In genomic region chr3:152345732-152346632, GRCm38 (mm10) we compare ENCODE assay signal across 8 mouse cellular contexts. TPM values are rescaled to one million over a fixed set of nuclear protein-coding genes. Genes with fewer than 3 reads are reported as not detected.
DNase-seq lines count a peak whose midpoint lies in the region; ATAC-seq lines count a peak whose summit lies in the region.

Gene Usp33 (plus strand): TSS chr3:152346478.

- H3K9ac ChIP-seq in heart, embryonic 13.5 days = peak within 1 kb of the TSS; percentile 97
- peak within 1 kb of the TSS; percentile 86 for H3K9ac ChIP-seq in liver, embryonic 12.5 days
- H3K9ac ChIP-seq in stomach, embryonic 15.5 days = peak within 1 kb of the TSS; percentile 86

- H3K4me1 ChIP-seq in heart, embryonic 13.5 days = peaks cover 36% of the 10 kb centered on the region
- peaks cover 51% of the 10 kb centered on the region for H3K4me1 ChIP-seq in liver, embryonic 12.5 days
- H3K4me1 ChIP-seq in stomach, embryonic 15.5 days = peaks cover 8% of the 10 kb centered on the region; the same call in 1 of the 2 replicates

- H3K4me3 ChIP-seq in heart, embryonic 13.5 days = peak within 1 kb of the TSS; percentile 85
- H3K4me3 ChIP-seq in liver, embryonic 12.5 days = peak within 1 kb of the TSS; percentile 81
- H3K4me3 ChIP-seq in stomach, embryonic 15.5 days (replicated peaks) = peak within 1 kb of the TSS; percentile 65

- H3K9me3 ChIP-seq in heart, embryonic 13.5 days = no peaks in the 10 kb centered on the region
- H3K9me3 ChIP-seq in liver, embryonic 12.5 days (replicated peaks) = no peaks in the 10 kb centered on the region
- H3K9me3 ChIP-seq in stomach, embryonic 15.5 days = no peaks in the 10 kb centered on the region

- peaks cover 6% of the 10 kb centered on the region; the same call in 1 of the 2 replicates for H3K36me3 ChIP-seq in heart, embryonic 13.5 days
- peaks cover 8% of the 10 kb centered on the region for H3K36me3 ChIP-seq in liver, embryonic 12.5 days
- H3K36me3 ChIP-seq in stomach, embryonic 15.5 days = no peaks in the 10 kb centered on the region

- H3K27ac ChIP-seq in heart, embryonic 13.5 days (replicated peaks) = peak within 1 kb of the TSS; percentile 85
- peak within 1 kb of the TSS; percentile 87 for H3K27ac ChIP-seq in liver, embryonic 12.5 days
- H3K27ac ChIP-seq in stomach, embryonic 15.5 days = peak within 1 kb of the TSS; percentile 78

- ATAC-seq in erythroid progenitor cell, adult 5-6 weeks (replicated peaks; ENCODE audit: low FRiP score, poor library complexity, severe bottlenecking) = peak; percentile 92
- peak; percentile 97 for ATAC-seq in heart, embryonic 13.5 days (ENCODE audit: extremely low read depth, insufficient number of reproducible peaks, low FRiP score, low TSS enrichment)
- ATAC-seq in liver, embryonic 12.5 days = peak; percentile 95
- peak; percentile 96 for ATAC-seq in stomach, embryonic 15.5 days (ENCODE audit: insufficient read depth, low FRiP score, low read depth)

- no peaks in the 10 kb centered on the region for H3K27me3 ChIP-seq in heart, embryonic 13.5 days (replicated peaks)
- no peaks in the 10 kb centered on the region for H3K27me3 ChIP-seq in liver, embryonic 12.5 days (replicated peaks)
- H3K27me3 ChIP-seq in stomach, embryonic 15.5 days (replicated peaks) = no peaks in the 10 kb centered on the region

- DNase-seq in CD4-positive helper T cell, adult 2 months (ENCODE audit: low read depth, low spot score) = peak; percentile 93
- DNase-seq in brain, embryonic 18.5 days (ENCODE audit: low read depth, low spot score) = peak; percentile 76
- peak; percentile 97 for DNase-seq in kidney, postnatal 10 days
- DNase-seq in natural killer cell, adult 2 months (ENCODE audit: low spot score in 2 of 2) = peak; percentile 86 to 92

- 11% methylated on average over 25 of the region's 44 CpGs for WGBS in heart, embryonic 13.5 days
- 7% methylated on average over 41 of the region's 44 CpGs for WGBS in liver, embryonic 12.5 days (ENCODE audit: insufficient replicate concordance)
- WGBS in stomach, embryonic 15.5 days = 8% methylated on average over 41 of the region's 44 CpGs

- H3K4me2 ChIP-seq in heart, embryonic 13.5 days = peak within 1 kb of the TSS; percentile 76
- peak within 1 kb of the TSS; percentile 78 for H3K4me2 ChIP-seq in liver, embryonic 12.5 days
- H3K4me2 ChIP-seq in stomach, embryonic 15.5 days = peak within 1 kb of the TSS; percentile 48

RNA-seq across cellular contexts. Expression of gene Usp33, which starts in this region (rescaled TPM):
- total RNA-seq in erythroid progenitor cell, adult 5-6 weeks (2015; ENCODE audit: low replicate concordance) = 56.6 and 66.7 TPM in 2 replicates
- total RNA-seq in erythroid progenitor cell, adult 5-6 weeks (2017; ENCODE audit: low replicate concordance) = 82.3 and 102 TPM in 2 replicates
- polyA plus RNA-seq in heart, embryonic 13.5 days (2015; fragmentation: Nextera tagmentation; extraction: Ambion mirVana) = 25.5 and 28.2 TPM in 2 replicates
- 30.1 and 30.9 TPM in 2 replicates for polyA plus RNA-seq in liver, embryonic 12.5 days (2016; fragmentation: Nextera tagmentation; extraction: Ambion mirVana)
- polyA plus RNA-seq in stomach, embryonic 15.5 days (2015; fragmentation: Nextera tagmentation; extraction: Ambion mirVana) = 38.7 and 43.2 TPM in 2 replicates

Comparison
In these comparisons a context has a peak if more than half of its experiments do, and no peak if none do; other contexts are left out.
1. Peak in every context shown above with its lines: DNase-seq, ATAC-seq, H3K4me3 ChIP-seq and H3K27ac ChIP-seq.